Mouse (Mus musculus): Measurements from ENCODE around the gene Npas3. TPM values are rescaled to one million over a fixed set of nuclear protein-coding genes. Genes with fewer than 3 reads are reported as not detected.
A peak's percentile ranks its signal among the peaks of the same experiment; 100 is the strongest.

Npas3 gene
- polyA plus RNA-seq, 1 experiment from 2014 or later = 6.3 TPM

DNA sequence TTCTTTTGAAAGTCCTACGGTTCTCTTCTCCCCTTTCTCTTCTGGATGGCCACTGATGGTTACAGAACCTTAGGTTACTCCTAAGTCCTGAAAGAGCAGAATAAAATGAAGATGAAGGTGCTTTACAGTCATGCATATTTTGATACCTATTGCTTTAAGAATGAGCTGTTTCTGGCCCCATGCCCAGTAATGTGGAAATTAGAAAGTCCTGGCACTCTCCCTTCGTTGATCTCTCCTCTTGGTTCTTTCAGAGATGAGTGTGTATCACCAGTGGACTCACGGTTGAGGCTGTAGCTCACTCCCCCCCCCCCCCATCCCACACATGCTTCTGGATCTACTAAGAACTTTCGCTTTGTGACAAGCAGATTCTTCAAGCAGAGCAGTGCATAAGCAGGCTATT is 167.6 kb downstream of the Npas3 start:
- Histone ChIP-seq H3K36me3 (no peaks in the 10 kb centered on the region), H3K27ac (no peak overlapping the region), H3K27me3 (no peaks in the 10 kb centered on the region), H3K9me3 (no peaks in the 10 kb centered on the region), H3K4me1 (replicated peaks) (no peaks in the 10 kb centered on the region), H3K4me2 (no peak overlapping the region), H3K9ac (replicated peaks) (no peak overlapping the region), H3K4me3 (replicated peaks) (no peak overlapping the region)
- no peak for ATAC-seq (ENCODE audit: insufficient number of reproducible peaks, insufficient read depth, low FRiP score, low TSS enrichment, low read depth)
- 88% methylated on average over 4 of the region's 4 CpGs for WGBS

DNA sequence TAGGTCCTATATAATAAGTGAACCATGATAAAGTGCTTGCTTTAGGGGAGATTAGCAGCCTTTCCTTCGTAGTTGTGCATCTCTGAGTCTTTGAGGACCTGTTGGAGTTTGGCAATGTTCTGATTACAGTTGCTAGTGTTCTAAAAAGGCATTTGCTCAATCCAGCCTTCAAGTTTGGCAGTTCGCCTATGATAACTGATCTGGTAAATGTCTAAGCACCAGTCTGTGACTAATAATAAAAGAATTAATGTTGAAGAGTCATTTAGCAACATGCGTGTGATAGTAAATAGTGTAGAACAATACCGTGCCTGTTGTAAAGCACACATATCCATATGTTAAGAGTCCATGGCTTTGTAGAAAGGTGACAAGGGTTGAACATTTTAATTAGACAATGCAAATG is 173.2 kb downstream of the Npas3 start:
- H3K27me3 ChIP-seq = no peaks in the 10 kb centered on the region
- H3K9me3 ChIP-seq = no peaks in the 10 kb centered on the region
- no peak overlapping the region for H3K4me2 ChIP-seq
- WGBS = 88% methylated on average over 4 of the region's 4 CpGs
- no peaks in the 10 kb centered on the region for H3K4me1 ChIP-seq (replicated peaks)
- ATAC-seq (ENCODE audit: insufficient number of reproducible peaks, insufficient read depth, low FRiP score, low TSS enrichment, low read depth) = no peak
- H3K9ac ChIP-seq (replicated peaks) = no peak overlapping the region
- H3K27ac ChIP-seq = no peak overlapping the region
- no peak overlapping the region for H3K4me3 ChIP-seq (replicated peaks)
- H3K36me3 ChIP-seq = no peaks in the 10 kb centered on the region

DNA sequence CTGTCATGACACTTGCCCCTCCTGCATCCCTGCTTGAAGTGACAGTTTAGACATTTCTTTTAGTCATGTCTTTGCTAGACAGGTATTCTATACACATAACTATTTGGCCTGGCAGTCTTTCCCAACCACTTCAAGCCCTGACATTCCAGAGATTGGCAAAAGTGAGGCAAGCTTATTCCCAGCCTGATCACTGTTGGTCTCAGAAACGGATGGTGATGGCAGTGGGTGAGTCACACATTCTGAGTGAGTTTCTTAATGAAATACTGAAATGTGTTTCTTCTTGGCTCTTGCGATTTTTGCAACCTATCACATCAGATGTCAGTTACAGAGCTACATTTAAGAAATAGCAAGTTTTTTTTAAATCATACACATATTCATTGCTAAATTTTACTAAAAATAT is 175.2 kb downstream of the Npas3 start:
- Histone ChIP-seq H3K27ac (no peak overlapping the region), H3K9me3 (no peaks in the 10 kb centered on the region), H3K27me3 (no peaks in the 10 kb centered on the region; the same call in 1 of the 2 replicates), H3K4me1 (replicated peaks) (no peaks in the 10 kb centered on the region), H3K4me2 (no peak overlapping the region), H3K4me3 (replicated peaks) (no peak overlapping the region), H3K9ac (replicated peaks) (no peak overlapping the region), H3K36me3 (no peaks in the 10 kb centered on the region)
- no peak for ATAC-seq (ENCODE audit: insufficient number of reproducible peaks, insufficient read depth, low FRiP score, low TSS enrichment, low read depth)
- 82% methylated on average over 2 of the region's 2 CpGs for WGBS

DNA sequence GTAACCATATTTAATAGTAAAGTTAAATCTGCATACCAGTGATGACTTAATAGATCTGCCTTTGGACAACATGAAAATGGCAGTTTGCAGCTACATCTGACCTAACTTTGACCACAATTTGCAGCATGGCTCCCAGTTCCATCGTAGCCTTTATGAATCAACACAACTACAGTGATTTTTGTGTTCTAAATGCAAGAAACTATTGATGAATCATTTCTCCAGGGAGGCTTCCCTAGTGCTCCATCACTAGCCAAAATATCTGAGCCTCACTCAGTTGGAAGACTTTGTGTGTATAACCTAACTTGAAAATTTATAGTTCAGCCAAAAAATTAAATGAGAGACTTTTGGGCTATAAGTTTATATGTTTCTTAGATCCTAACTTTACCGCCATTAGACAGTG is 177.5 kb downstream of the Npas3 start:
- no peak overlapping the region for H3K9ac ChIP-seq (replicated peaks)
- no peaks in the 10 kb centered on the region for H3K9me3 ChIP-seq
- H3K27me3 ChIP-seq = no peaks in the 10 kb centered on the region; the same call in 1 of the 2 replicates
- no peaks in the 10 kb centered on the region for H3K4me1 ChIP-seq (replicated peaks)
- H3K4me3 ChIP-seq (replicated peaks) = no peak overlapping the region
- no peak overlapping the region for H3K4me2 ChIP-seq
- no peaks in the 10 kb centered on the region for H3K36me3 ChIP-seq
- no peak for ATAC-seq (ENCODE audit: insufficient number of reproducible peaks, insufficient read depth, low FRiP score, low TSS enrichment, low read depth)
- no peak overlapping the region for H3K27ac ChIP-seq
- WGBS = 92% methylated on average over 2 of the region's 2 CpGs

DNA sequence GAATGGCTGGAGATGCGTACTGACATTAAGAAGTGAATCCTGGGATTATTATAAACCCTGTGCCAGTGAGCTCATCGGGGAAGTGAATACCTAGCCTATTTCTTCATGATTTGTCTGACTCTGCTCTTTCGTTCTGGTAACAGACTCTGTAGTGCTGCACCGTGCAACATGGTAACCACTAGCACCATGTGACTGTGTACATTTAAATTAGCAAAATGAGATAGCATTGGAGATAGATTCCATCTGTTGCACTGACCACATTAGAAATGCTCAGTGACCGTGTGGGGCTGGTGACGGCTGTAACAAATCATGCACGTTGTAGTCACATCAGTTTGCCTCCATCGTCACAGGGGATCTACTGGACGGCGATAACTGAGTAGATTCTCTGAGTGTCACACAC is 178.7 kb downstream of the Npas3 start:
- WGBS = 83% methylated on average over 10 of the region's 10 CpGs
- Histone ChIP-seq H3K9ac (replicated peaks) (no peak overlapping the region), H3K9me3 (no peaks in the 10 kb centered on the region), H3K36me3 (no peaks in the 10 kb centered on the region), H3K27me3 (no peaks in the 10 kb centered on the region; the same call in 1 of the 2 replicates), H3K4me2 (no peak overlapping the region), H3K4me1 (replicated peaks) (no peaks in the 10 kb centered on the region), H3K4me3 (replicated peaks) (no peak overlapping the region), H3K27ac (no peak overlapping the region)
- no peak for ATAC-seq (ENCODE audit: insufficient number of reproducible peaks, insufficient read depth, low FRiP score, low TSS enrichment, low read depth)

DNA sequence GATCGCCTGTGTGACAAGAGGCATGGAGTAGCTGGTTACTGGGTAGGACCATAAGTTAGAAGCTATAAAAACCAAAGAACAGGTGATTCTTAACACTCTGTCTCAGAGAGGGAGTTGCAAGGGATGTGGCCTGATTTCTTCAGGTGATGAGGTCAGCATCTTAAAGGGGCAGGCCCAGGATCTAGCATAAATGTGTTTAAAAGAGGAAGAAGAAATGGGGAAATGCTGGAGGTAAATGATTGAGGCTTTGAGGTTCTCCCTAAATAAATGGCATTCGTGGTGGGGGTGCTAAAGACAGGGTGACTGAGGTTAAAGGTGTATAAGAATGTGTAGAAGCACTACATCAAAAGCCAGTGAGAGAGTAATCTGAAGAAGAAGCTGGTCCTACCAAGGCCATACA is 193.6 kb downstream of the Npas3 start:
- H3K4me3 ChIP-seq (replicated peaks) = no peak overlapping the region
- H3K4me1 ChIP-seq (replicated peaks) = no peaks in the 10 kb centered on the region
- H3K27me3 ChIP-seq = no peaks in the 10 kb centered on the region
- no peak overlapping the region for H3K4me2 ChIP-seq
- H3K36me3 ChIP-seq = no peaks in the 10 kb centered on the region
- no peak overlapping the region for H3K27ac ChIP-seq
- WGBS = 68% methylated on average over 2 of the region's 2 CpGs
- no peaks in the 10 kb centered on the region for H3K9me3 ChIP-seq
- no peak for ATAC-seq (ENCODE audit: insufficient number of reproducible peaks, insufficient read depth, low FRiP score, low TSS enrichment, low read depth)
- H3K9ac ChIP-seq (replicated peaks) = no peak overlapping the region

DNA sequence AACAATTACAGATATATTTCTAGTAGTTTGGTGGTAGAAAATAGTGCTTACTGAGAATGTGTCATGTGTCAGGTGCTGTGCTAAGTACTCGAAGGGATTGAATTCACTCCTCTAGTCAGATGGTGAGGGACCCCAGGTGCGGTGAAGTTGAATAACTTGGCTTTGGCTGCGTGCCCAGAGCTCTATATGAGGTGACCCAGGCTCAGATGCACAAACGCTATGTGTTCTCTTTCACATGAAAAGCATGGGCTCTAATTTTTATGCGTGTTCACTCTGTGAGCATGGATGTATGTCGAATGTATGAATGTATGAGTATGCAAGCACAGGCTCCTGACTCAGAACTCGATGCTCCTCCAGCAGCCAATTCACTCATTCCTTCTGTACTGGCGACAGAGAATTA is 199.0 kb downstream of the Npas3 start:
- Histone ChIP-seq H3K4me2 (no peak overlapping the region), H3K27me3 (no peaks in the 10 kb centered on the region), H3K4me1 (replicated peaks) (peaks cover 18% of the 10 kb centered on the region), H3K36me3 (no peaks in the 10 kb centered on the region), H3K4me3 (replicated peaks) (no peak overlapping the region), H3K27ac (peak overlapping the region; percentile 74), H3K9me3 (no peaks in the 10 kb centered on the region), H3K9ac (replicated peaks) (no peak overlapping the region)
- 0 out of 2 replicates have a peak, but pooled peaks have one; percentile 26 for ATAC-seq (ENCODE audit: insufficient number of reproducible peaks, insufficient read depth, low FRiP score, low TSS enrichment, low read depth)
- WGBS = 53% methylated on average over 8 of the region's 8 CpGs

DNA sequence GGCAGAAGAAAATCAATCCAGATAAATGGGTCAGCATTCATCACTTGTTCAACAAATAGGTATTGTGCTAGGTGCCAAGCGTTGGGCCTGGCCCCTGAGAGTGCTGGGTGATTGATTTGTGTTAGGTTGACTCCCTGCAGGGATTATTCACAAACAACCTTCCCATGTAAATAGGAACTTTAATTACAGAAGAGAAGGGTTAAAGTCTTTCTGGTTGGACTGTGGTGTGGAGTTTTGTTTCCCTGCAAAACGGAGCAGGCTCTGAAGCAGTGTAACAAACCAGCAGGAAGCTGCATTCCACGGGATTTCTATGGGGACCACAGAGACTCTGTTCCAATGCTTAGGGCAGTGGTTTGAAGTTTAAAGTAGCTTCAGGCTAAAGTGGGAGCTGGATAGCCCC is 199.6 kb downstream of the Npas3 start:
- Histone ChIP-seq H3K4me2 (no peak overlapping the region), H3K4me3 (replicated peaks) (no peak overlapping the region), H3K9me3 (no peaks in the 10 kb centered on the region), H3K36me3 (no peaks in the 10 kb centered on the region), H3K9ac (replicated peaks) (no peak overlapping the region), H3K4me1 (replicated peaks) (peaks cover 18% of the 10 kb centered on the region), H3K27ac (peak overlapping the region; percentile 74), H3K27me3 (no peaks in the 10 kb centered on the region)
- 10% methylated on average over 3 of the region's 3 CpGs for WGBS
- ATAC-seq (ENCODE audit: insufficient number of reproducible peaks, insufficient read depth, low FRiP score, low TSS enrichment, low read depth) = 0 out of 2 replicates have a peak, but pooled peaks have one; percentile 47

DNA sequence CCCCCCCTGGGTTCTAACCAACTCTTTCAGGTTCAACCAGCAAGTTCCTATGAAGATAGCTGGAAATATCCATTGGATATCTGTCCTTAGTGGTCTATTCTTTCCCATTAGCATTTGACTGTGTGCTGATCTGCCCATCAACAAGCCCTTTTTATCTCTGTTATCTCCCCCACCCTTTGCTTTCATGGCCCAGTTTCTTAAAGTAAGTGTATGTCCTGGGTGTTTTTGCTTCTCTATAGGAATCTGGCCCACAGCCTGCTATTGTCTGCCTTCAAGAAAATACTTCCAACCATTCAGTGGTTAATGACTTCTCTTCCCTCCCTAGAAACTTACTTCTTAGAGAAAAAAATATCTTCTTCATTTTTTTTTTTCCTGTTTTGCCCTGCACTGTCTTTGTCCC is 219.1 kb downstream of the Npas3 start:
- Histone ChIP-seq H3K4me2 (no peak overlapping the region), H3K4me1 (replicated peaks) (no peaks in the 10 kb centered on the region), H3K9me3 (no peaks in the 10 kb centered on the region), H3K4me3 (replicated peaks) (no peak overlapping the region), H3K27ac (no peak overlapping the region), H3K36me3 (no peaks in the 10 kb centered on the region), H3K27me3 (no peaks in the 10 kb centered on the region), H3K9ac (replicated peaks) (no peak overlapping the region)
- no peak for ATAC-seq (ENCODE audit: insufficient number of reproducible peaks, insufficient read depth, low FRiP score, low TSS enrichment, low read depth)

DNA sequence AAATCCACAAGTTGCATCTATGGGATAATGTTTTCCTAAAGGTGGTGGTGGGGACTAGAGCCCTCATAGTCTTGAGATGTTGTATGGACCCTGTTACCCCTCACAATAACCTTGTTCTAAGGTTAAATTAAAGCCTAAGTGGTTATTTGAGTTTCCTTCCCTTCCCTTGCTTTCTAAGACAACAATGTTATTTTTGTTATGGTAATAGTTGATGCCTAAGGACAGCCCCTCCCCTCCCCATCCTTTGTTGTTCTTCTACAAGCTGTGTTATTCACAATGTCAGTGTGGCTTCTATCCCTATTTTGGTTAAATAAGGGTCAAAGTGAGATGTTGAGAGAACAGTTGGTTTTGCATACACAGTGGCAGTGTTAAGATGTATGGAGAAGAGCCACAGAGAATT is 226.0 kb downstream of the Npas3 start:
- Histone ChIP-seq H3K4me2 (no peak overlapping the region), H3K36me3 (no peaks in the 10 kb centered on the region), H3K4me1 (replicated peaks) (peaks cover 5% of the 10 kb centered on the region), H3K27ac (no peak overlapping the region), H3K9ac (replicated peaks) (no peak overlapping the region), H3K9me3 (no peaks in the 10 kb centered on the region), H3K27me3 (no peaks in the 10 kb centered on the region), H3K4me3 (replicated peaks) (no peak overlapping the region)
- ATAC-seq (ENCODE audit: insufficient number of reproducible peaks, insufficient read depth, low FRiP score, low TSS enrichment, low read depth) = no peak

DNA sequence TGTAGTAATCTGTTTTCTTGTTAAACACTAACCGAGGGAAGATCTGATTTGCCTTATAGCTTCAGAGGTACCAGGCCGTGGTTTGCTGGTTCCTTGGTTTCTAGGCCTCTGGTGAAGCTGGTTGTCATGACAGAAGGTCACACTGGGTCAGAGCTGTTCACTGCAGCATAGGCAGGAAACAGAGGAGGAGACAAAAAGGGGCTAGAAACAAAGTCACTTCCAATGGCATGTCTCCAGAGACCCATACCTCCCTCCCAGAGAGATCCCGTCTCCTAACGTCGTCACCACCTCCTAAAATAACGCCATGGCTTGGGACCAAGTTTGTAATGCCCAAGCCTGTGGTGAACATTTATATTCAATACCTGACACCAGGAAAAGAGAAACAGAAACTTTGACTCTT is 236.4 kb downstream of the Npas3 start:
- Histone ChIP-seq H3K4me1 (replicated peaks) (no peaks in the 10 kb centered on the region), H3K9me3 (no peaks in the 10 kb centered on the region), H3K4me3 (replicated peaks) (no peak overlapping the region), H3K36me3 (no peaks in the 10 kb centered on the region), H3K9ac (replicated peaks) (no peak overlapping the region), H3K4me2 (no peak overlapping the region), H3K27me3 (no peaks in the 10 kb centered on the region), H3K27ac (no peak overlapping the region)
- ATAC-seq (ENCODE audit: insufficient number of reproducible peaks, insufficient read depth, low FRiP score, low TSS enrichment, low read depth) = no peak
- 86% methylated on average over 6 of the region's 6 CpGs for WGBS

DNA sequence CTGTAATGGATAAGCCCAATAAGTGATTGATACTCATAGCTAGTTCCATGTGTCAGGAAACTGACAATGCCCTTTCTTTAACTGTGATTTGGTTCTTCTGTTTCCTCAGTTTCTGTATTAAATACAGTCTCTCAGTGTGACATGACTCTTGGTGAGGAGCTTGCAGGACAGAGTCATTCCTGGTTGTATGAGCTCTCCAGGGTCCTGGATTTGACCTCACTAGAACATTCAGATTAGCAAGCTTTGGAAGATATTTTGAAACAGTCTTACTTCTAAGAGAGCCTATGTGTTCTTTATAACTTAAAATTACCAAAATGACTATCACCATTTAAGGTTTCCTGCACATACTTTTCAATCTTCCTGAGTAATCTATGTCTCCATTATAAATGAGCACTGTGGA is 247.9 kb downstream of the Npas3 start:
- Histone ChIP-seq H3K4me2 (no peak overlapping the region), H3K4me3 (replicated peaks) (no peak overlapping the region), H3K9ac (replicated peaks) (no peak overlapping the region), H3K27ac (no peak overlapping the region), H3K27me3 (no peaks in the 10 kb centered on the region), H3K36me3 (no peaks in the 10 kb centered on the region), H3K9me3 (no peaks in the 10 kb centered on the region), H3K4me1 (replicated peaks) (no peaks in the 10 kb centered on the region)
- ATAC-seq (ENCODE audit: insufficient number of reproducible peaks, insufficient read depth, low FRiP score, low TSS enrichment, low read depth) = no peak

All from limb, embryonic 12.5 days (tissue).